Mouse (Mus musculus) spleen, adult 2 months (tissue): ENCODE data around the gene Fam166a. TPM values are rescaled to one million over a fixed set of nuclear protein-coding genes. Genes with fewer than 3 reads are reported as not detected.

Experiments used
- DNase-seq, 2 experiments: peaks; one replicate each; pipeline versions ENCODE4 v3.0.0 to v3.0.0-alpha.2; 2012 to 2021; ENCODE audit warnings: low spot score in 2 of 2, low read depth in 1 of 2
- H3K27ac ChIP-seq: fragments of 200-500 bp; 2 replicates; pipeline ENCODE4 v1.5.1; 2012; ENCODE audit warnings: low read length, inconsistent platforms; ENCODE audit not compliant: insufficient read depth
- H3K27me3 ChIP-seq: fragments of 200-500 bp; 2 replicates; pipeline ENCODE4 v1.6.1; 2012; ENCODE audit warnings: mild to moderate bottlenecking, moderate library complexity, low read length, inconsistent platforms; ENCODE audit not compliant: control insufficient read depth, insufficient read depth
- H3K36me3 ChIP-seq: fragments of 200-500 bp; 2 replicates; pipeline ENCODE4 v1.6.1; 2012; ENCODE audit warnings: mild to moderate bottlenecking, low read length, inconsistent platforms; ENCODE audit not compliant: control insufficient read depth, insufficient read depth
- H3K4me1 ChIP-seq: fragments of 200-500 bp; 2 replicates; pipeline ENCODE4 v1.6.1; 2011; ENCODE audit warnings: inconsistent platforms; ENCODE audit not compliant: control insufficient read depth, insufficient read depth, insufficient read length
- H3K4me3 ChIP-seq: fragments of 200-500 bp; 2 replicates; pipeline ENCODE4 v1.5.1; 2011; ENCODE audit warnings: mild to moderate bottlenecking, inconsistent platforms; ENCODE audit not compliant: insufficient read depth, insufficient read length; ENCODE audit errors: extremely low read depth
- CTCF ChIP-seq: fragments of 200-500 bp; IDR thresholded peaks from 2 replicates; pipeline ENCODE4 v1.5.1; 2011; ENCODE audit warnings: mild to moderate bottlenecking, inconsistent platforms; ENCODE audit not compliant: insufficient read depth, insufficient read length, insufficient replicate concordance; ENCODE audit errors: extremely low read depth
- POLR2A ChIP-seq: fragments of 200-500 bp; IDR thresholded peaks from 2 replicates; pipeline ENCODE4 v1.6.1; 2011; ENCODE audit warnings: low read depth, low read length, inconsistent platforms
- WGBS: fragments of 180-500 bp; shearing (Covaris S2); methylation state at CpG from one replicate; pipeline ENCODE4 v1.1.7; 2018; 5-methylcytosine and 5-hydroxymethylcytosine counted together
- polyA plus RNA-seq: library from polyadenylated mRNA; depleted of rRNA; stranded (reverse); fragments of >200 nt; gene quantifications from 2 replicates; pipeline ENCODE4 v1.2.3, GENCODE M21; 2012

Fam166a gene
- polyA plus RNA-seq, 1 experiment = 0.16 TPM

- peak in 1 of 2 experiments; percentile 43 for DNase-seq
- TF ChIP-seq POLR2A = no peak
- no peak for TF ChIP-seq CTCF
Measured at GRCm38 (mm10) chr2:25183336-25183735, 35.2 kb upstream of the Fam166a start.

DNA sequence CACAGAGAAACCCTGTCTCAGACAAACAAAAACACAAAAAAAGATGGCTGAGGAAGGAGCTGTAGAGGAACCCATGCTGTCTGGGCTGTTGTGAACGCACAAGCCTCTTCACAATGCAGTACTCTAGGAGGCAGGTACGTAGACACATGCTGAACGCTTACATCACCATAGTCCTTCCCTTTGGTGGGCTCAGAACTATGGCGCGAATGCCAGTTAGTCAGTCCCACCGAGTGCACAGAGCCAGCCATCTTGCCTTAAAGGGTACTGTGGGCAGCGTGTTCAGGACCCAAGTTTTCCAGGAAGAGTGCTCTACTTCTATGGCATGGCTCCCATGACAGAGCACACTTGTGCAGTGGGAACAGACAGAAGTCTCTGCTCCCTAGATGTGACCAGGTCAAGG, 34.0 kb upstream of the Fam166a start:
- WGBS = 96% methylated on average over 7 of the region's 7 CpGs
- peaks cover 3% of the 10 kb centered on the region; the same call in 1 of the 2 replicates for H3K27me3 ChIP-seq
- H3K27ac ChIP-seq = no peak overlapping the region
- DNase-seq = no peak
- no peak for TF ChIP-seq CTCF
- peaks cover 18% of the 10 kb centered on the region for H3K4me1 ChIP-seq
- no peaks in the 10 kb centered on the region for H3K36me3 ChIP-seq
- H3K4me3 ChIP-seq = no peak overlapping the region

More at GRCm38 (mm10) chr2:25183336-25183735, 35.2 kb upstream of the Fam166a start:
- peaks cover 18% of the 10 kb centered on the region for H3K4me1 ChIP-seq
- 23% methylated on average over 2 of the region's 2 CpGs for WGBS
- peaks cover 3% of the 10 kb centered on the region; the same call in 1 of the 2 replicates for H3K27me3 ChIP-seq
- no peak overlapping the region for H3K4me3 ChIP-seq
- no peak overlapping the region for H3K27ac ChIP-seq
- no peaks in the 10 kb centered on the region for H3K36me3 ChIP-seq

GRCm38 (mm10) chr2:25185625-25186574, 32.6 kb upstream of the Fam166a start:
- Histone ChIP-seq H3K27ac (no peak overlapping the region), H3K27me3 (peaks cover 3% of the 10 kb centered on the region; the same call in 1 of the 2 replicates), H3K4me1 (peaks cover 18% of the 10 kb centered on the region), H3K36me3 (no peaks in the 10 kb centered on the region), H3K4me3 (peak overlapping the region; percentile 58)
- peak in 1 of 2 experiments; percentile 55 for DNase-seq
- TF ChIP-seq POLR2A (no peak), CTCF (0 out of 2 replicates have a peak, but pooled peaks have one; percentile 10)
- 3% methylated on average over 63 of the region's 64 CpGs for WGBS

GRCm38 (mm10) chr2:25186575-25186930, 32.0 kb upstream of the Fam166a start:
- no peak for DNase-seq
- no peak overlapping the region for H3K4me3 ChIP-seq
- no peak overlapping the region for H3K27ac ChIP-seq
- no peaks in the 10 kb centered on the region for H3K36me3 ChIP-seq
- WGBS = 47% methylated on average over 5 of the region's 5 CpGs
- peaks cover 18% of the 10 kb centered on the region for H3K4me1 ChIP-seq
- peaks cover 3% of the 10 kb centered on the region; the same call in 1 of the 2 replicates for H3K27me3 ChIP-seq
- no peak for TF ChIP-seq CTCF
- TF ChIP-seq POLR2A = no peak

- TF ChIP-seq POLR2A = no peak
- TF ChIP-seq CTCF = no peak
- H3K4me3 ChIP-seq = no peak overlapping the region
- H3K27me3 ChIP-seq = peaks cover 3% of the 10 kb centered on the region; the same call in 1 of the 2 replicates
- DNase-seq = no peak
- H3K27ac ChIP-seq = no peak overlapping the region
- no peaks in the 10 kb centered on the region for H3K36me3 ChIP-seq
- peaks cover 11% of the 10 kb centered on the region for H3K4me1 ChIP-seq
- WGBS = 84% methylated on average over 6 of the region's 6 CpGs
Measured at GRCm38 (mm10) chr2:25187841-25188240, 30.7 kb upstream of the Fam166a start.

DNA sequence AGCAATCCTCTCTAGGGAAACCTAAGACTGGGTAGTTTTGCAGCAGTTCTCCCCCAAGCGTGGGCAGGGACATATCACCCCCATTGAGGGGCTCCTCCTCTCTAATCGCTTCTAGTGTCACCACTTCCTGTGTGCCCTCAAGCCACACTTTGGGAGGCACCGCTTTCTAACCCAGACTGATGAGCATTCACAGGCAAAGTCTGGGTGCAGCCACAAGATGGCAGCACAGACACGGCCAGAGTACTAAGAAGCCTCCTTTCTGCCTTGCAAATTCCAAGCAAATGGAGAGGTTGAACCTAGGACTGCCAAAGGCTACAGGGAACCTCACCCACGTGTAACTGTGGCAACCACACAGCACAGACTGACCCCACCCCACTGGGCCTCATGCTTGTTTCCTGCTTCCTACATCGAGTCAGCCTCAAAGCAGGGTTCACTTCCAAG, 25.2 kb upstream of the Fam166a start:
- H3K4me1 ChIP-seq = peaks cover 21% of the 10 kb centered on the region; the same call in 1 of the 2 replicates
- DNase-seq = peak; percentile 69 to 74
- H3K27ac ChIP-seq = peak overlapping the region; percentile 98
- H3K4me3 ChIP-seq = peak overlapping the region; percentile 33; the same call in 1 of the 2 replicates
- 0% methylated on average over 6 of the region's 6 CpGs for WGBS
- H3K36me3 ChIP-seq = peaks cover 5% of the 10 kb centered on the region; the same call in 1 of the 2 replicates
- H3K27me3 ChIP-seq = no peaks in the 10 kb centered on the region
- no peak for TF ChIP-seq POLR2A
- peak; percentile 95; the same call in 1 of the 2 replicates for TF ChIP-seq CTCF

GRCm38 (mm10) chr2:25194006-25194405, 24.5 kb upstream of the Fam166a start:
- Histone ChIP-seq H3K27me3 (no peaks in the 10 kb centered on the region), H3K36me3 (peaks cover 5% of the 10 kb centered on the region; the same call in 1 of the 2 replicates), H3K4me1 (peaks cover 21% of the 10 kb centered on the region; the same call in 1 of the 2 replicates), H3K4me3 (peak overlapping the region; percentile 78; the same call in 1 of the 2 replicates), H3K27ac (peak overlapping the region; percentile 98)
- 29% methylated on average over 5 of the region's 5 CpGs for WGBS
- TF ChIP-seq CTCF = no peak
- TF ChIP-seq POLR2A = no peak
- no peak for DNase-seq
